Mouse (Mus musculus): ENCODE results near the gene Plpp1. TPM values are rescaled to one million over a fixed set of nuclear protein-coding genes. Genes with fewer than 3 reads are reported as not detected.

Gene Plpp1
- total RNA-seq, 1 experiment: 38.2 TPM

DNA sequence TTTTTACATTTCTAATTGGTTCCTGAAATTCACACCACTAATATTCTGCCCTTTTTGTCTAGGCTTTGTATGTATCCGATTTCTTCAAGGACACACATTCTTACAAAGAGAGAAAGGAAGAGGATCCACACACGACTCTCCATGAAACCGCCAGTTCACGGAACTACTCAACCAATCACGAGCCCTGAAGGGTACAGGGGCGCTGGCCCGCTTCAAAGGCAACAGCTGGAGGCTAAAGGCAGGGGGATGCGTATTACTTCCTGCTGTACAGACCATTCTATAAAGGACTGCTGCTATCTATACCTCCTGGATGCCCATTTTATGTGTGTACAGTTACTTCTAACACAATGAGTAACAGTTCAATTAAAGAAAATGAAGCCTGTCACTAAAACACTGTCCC is 66.8 kb downstream of the Plpp1 start:
- DNase-seq (ENCODE audit: low read depth, low spot score): no peak
- in situ Hi-C loops (cut with MboI; ENCODE audit: low sequenced_read_pairs in 2 of 2, unreplicated experiment in 2 of 2): no loop called here
- no peak overlapping the region for H3K9ac ChIP-seq (ENCODE audit: insufficient read depth, low read depth, low read length, poor library complexity, severe bottlenecking)
- no peak overlapping the region for H3K4me3 ChIP-seq (ENCODE audit: insufficient read depth in 1 of 2, low read depth in 1 of 2, low read length in 2 of 2, poor library complexity in 1 of 2, severe bottlenecking in 1 of 2)
- no peaks in the 10 kb centered on the region for H3K9me3 ChIP-seq (ENCODE audit: control insufficient read depth, insufficient read depth, low read depth, low read length)
- H3K36me3 ChIP-seq (ENCODE audit: control insufficient read depth, insufficient read depth, low read length, poor library complexity, severe bottlenecking): peaks cover 41% of the 10 kb centered on the region
- H3K27ac ChIP-seq (ENCODE audit: insufficient read depth, low read depth, low read length, poor library complexity, severe bottlenecking): no peak overlapping the region
- peaks cover 0 to 4% of the 10 kb centered on the region in 2 experiments; a peak in 1 of 4 replicates for H3K4me1 ChIP-seq (ENCODE audit: control insufficient read depth in 2 of 2, insufficient read depth in 2 of 2, low read length in 2 of 2, poor library complexity in 1 of 2)
- TF ChIP-seq CHD2 (IDR thresholded peaks at IDR 0.05; ENCODE audit: low read depth, low read length) (no peak), MAFK (IDR thresholded peaks at IDR 0.05; ENCODE audit: insufficient read depth, low read depth, low read length) (no peak), HCFC1 (IDR thresholded peaks at IDR 0.05; ENCODE audit: borderline replicate concordance, insufficient read depth, low read length) (no peak), ZNF384 (IDR thresholded peaks at IDR 0.05; ENCODE audit: low read depth, low read length) (no peak), ZC3H11A (IDR thresholded peaks at IDR 0.05; ENCODE audit: borderline replicate concordance, low read depth, low read length) (no peak)

DNA sequence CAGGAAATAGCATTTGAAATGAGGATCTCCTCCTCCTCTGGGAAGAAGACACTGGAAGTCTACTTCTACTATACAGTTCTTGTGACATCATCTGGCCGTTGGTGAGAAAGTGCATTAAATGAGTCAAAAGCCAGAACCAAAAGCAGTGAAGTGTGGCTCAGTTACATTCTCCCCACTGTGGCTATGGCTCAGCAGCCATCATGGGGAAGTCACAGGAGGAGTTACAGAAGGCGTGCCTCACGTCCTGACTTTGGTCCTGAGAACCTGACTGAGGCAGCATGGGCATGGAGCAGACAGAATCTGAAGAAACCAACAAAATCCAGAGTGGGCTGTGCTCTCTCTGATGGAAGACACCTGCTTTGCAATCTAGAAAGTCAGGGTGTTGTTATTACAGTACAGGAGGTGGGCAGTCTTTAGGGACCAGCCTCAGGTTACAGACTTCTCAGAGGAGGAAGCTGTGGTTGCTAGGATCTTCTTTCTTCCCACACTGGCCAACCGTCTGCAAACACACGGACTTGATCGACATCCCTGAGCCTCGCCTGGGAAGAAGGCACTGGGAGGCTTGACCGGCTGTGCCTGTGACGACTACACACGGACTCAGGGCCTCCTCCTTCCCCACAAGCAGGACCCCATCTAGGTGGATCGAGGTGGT is 69.6 kb downstream of the Plpp1 start:
- Histone ChIP-seq H3K36me3 (ENCODE audit: control insufficient read depth, insufficient read depth, low read length, poor library complexity, severe bottlenecking) (peaks cover 47% of the 10 kb centered on the region), H3K27ac (ENCODE audit: insufficient read depth, low read depth, low read length, poor library complexity, severe bottlenecking) (no peak overlapping the region), H3K4me3 (ENCODE audit: insufficient read depth in 1 of 2, low read depth in 1 of 2, low read length in 2 of 2, poor library complexity in 1 of 2, severe bottlenecking in 1 of 2) (no peak overlapping the region), H3K9ac (ENCODE audit: insufficient read depth, low read depth, low read length, poor library complexity, severe bottlenecking) (no peak overlapping the region), H3K9me3 (ENCODE audit: control insufficient read depth, insufficient read depth, low read depth, low read length) (no peaks in the 10 kb centered on the region), H3K4me1 (ENCODE audit: control insufficient read depth in 2 of 2, insufficient read depth in 2 of 2, low read length in 2 of 2, poor library complexity in 1 of 2) (peaks cover 0 to 4% of the 10 kb centered on the region in 2 experiments; a peak in 1 of 4 replicates)
- no peak for DNase-seq (ENCODE audit: low read depth, low spot score)
- no peak for TF ChIP-seq ZNF384 (IDR thresholded peaks at IDR 0.05; ENCODE audit: low read depth, low read length)
- TF ChIP-seq ZC3H11A (IDR thresholded peaks at IDR 0.05; ENCODE audit: borderline replicate concordance, low read depth, low read length): no peak
- no peak for TF ChIP-seq MAFK (IDR thresholded peaks at IDR 0.05; ENCODE audit: insufficient read depth, low read depth, low read length)
- no peak for TF ChIP-seq CHD2 (IDR thresholded peaks at IDR 0.05; ENCODE audit: low read depth, low read length)
- TF ChIP-seq HCFC1 (IDR thresholded peaks at IDR 0.05; ENCODE audit: borderline replicate concordance, insufficient read depth, low read length): no peak
- in situ Hi-C loops (cut with MboI; ENCODE audit: low sequenced_read_pairs in 2 of 2, unreplicated experiment in 2 of 2): no loop called here

DNA sequence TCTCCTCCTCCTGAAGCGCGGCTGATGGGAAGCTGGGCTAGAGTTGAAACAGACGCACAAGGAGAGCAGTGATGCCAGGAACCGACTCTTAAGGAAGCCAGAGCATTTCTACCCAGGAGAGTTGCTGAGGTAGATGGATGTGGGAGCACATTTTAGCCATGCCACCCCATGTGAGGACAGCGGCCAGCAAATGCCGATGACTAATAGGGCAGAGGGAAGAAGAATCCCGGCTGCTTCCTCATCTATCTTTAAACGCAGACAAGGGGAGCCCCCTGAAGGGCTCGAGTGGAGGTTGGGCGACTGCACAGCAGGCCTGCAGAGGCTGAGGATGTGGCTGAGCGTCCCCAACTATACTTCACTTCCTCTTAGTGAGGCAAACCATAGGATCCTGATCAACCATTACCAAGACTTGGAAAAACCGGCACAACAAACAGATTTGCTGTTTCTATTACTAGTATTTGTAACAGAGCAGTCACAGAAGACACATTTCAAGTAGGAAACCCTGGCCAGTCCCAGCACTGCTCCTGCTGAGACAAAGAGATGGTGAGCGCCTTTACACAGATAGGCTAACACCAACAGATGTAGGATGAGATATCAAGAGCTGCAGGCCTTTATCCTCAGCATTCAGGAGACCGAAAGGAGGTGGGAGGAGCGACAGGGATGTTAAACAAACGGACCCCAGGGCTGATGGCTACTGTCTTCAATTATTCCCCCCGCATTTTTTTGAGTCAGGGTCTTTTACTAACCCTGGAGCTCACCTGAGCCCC is 71.1 kb downstream of the Plpp1 start:
- in situ Hi-C loops (cut with MboI; ENCODE audit: low sequenced_read_pairs in 2 of 2, unreplicated experiment in 2 of 2): no loop called here
- Histone ChIP-seq H3K9me3 (ENCODE audit: control insufficient read depth, insufficient read depth, low read depth, low read length) (no peaks in the 10 kb centered on the region), H3K9ac (ENCODE audit: insufficient read depth, low read depth, low read length, poor library complexity, severe bottlenecking) (no peak overlapping the region), H3K4me3 (ENCODE audit: insufficient read depth in 1 of 2, low read depth in 1 of 2, low read length in 2 of 2, poor library complexity in 1 of 2, severe bottlenecking in 1 of 2) (no peak overlapping the region), H3K27ac (ENCODE audit: insufficient read depth, low read depth, low read length, poor library complexity, severe bottlenecking) (no peak overlapping the region), H3K4me1 (ENCODE audit: control insufficient read depth in 2 of 2, insufficient read depth in 2 of 2, low read length in 2 of 2, poor library complexity in 1 of 2) (peaks cover 0 to 4% of the 10 kb centered on the region in 2 experiments; a peak in 1 of 4 replicates), H3K36me3 (ENCODE audit: control insufficient read depth, insufficient read depth, low read length, poor library complexity, severe bottlenecking) (peaks cover 48% of the 10 kb centered on the region)
- DNase-seq (ENCODE audit: low read depth, low spot score): no peak
- TF ChIP-seq CHD2 (IDR thresholded peaks at IDR 0.05; ENCODE audit: low read depth, low read length) (no peak), ZNF384 (IDR thresholded peaks at IDR 0.05; ENCODE audit: low read depth, low read length) (no peak), ZC3H11A (IDR thresholded peaks at IDR 0.05; ENCODE audit: borderline replicate concordance, low read depth, low read length) (no peak), HCFC1 (IDR thresholded peaks at IDR 0.05; ENCODE audit: borderline replicate concordance, insufficient read depth, low read length) (no peak), MAFK (IDR thresholded peaks at IDR 0.05; ENCODE audit: insufficient read depth, low read depth, low read length) (no peak)

DNA sequence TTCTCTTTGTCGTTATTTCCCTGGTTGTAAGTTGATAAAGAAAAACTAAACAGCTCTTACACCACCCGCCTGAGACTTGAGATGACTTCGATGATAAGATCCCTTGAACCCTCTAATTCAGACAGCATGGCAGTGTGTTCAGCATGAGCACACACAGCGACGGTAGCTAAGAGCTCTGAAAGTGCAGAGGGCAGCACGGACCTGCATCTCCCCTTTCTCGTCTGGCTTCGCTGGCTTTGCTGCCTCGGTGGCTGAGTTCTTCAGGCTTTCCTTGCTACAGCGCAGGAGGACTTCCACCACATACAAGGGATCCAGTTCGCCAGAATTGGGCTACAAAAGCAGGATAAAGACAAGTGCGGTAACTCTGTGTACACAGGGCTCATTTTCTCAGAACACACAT is 86.6 kb downstream of the Plpp1 start:
- in situ Hi-C loops (cut with MboI; ENCODE audit: low sequenced_read_pairs in 2 of 2, unreplicated experiment in 2 of 2): no loop called here
- H3K9me3 ChIP-seq (ENCODE audit: control insufficient read depth, insufficient read depth, low read depth, low read length): no peaks in the 10 kb centered on the region
- no peak overlapping the region for H3K27ac ChIP-seq (ENCODE audit: insufficient read depth, low read depth, low read length, poor library complexity, severe bottlenecking)
- H3K9ac ChIP-seq (ENCODE audit: insufficient read depth, low read depth, low read length, poor library complexity, severe bottlenecking): no peak overlapping the region
- no peak overlapping the region for H3K4me3 ChIP-seq (ENCODE audit: insufficient read depth in 1 of 2, low read depth in 1 of 2, low read length in 2 of 2, poor library complexity in 1 of 2, severe bottlenecking in 1 of 2)
- H3K36me3 ChIP-seq (ENCODE audit: control insufficient read depth, insufficient read depth, low read length, poor library complexity, severe bottlenecking): peaks cover 39% of the 10 kb centered on the region
- TF ChIP-seq ZC3H11A (IDR thresholded peaks at IDR 0.05; ENCODE audit: borderline replicate concordance, low read depth, low read length) (no peak), CHD2 (IDR thresholded peaks at IDR 0.05; ENCODE audit: low read depth, low read length) (no peak), ZNF384 (IDR thresholded peaks at IDR 0.05; ENCODE audit: low read depth, low read length) (no peak), HCFC1 (IDR thresholded peaks at IDR 0.05; ENCODE audit: borderline replicate concordance, insufficient read depth, low read length) (no peak), MAFK (IDR thresholded peaks at IDR 0.05; ENCODE audit: insufficient read depth, low read depth, low read length) (no peak)
- DNase-seq (ENCODE audit: low read depth, low spot score): no peak
- no peaks in the 10 kb centered on the region for H3K4me1 ChIP-seq (ENCODE audit: control insufficient read depth in 2 of 2, insufficient read depth in 2 of 2, low read length in 2 of 2, poor library complexity in 1 of 2)

All from ES-E14 (cell line).